Mouse (Mus musculus) CH12.LX (cell line): ENCODE data around the gene Lefty2. TPM values are rescaled to one million over a fixed set of nuclear protein-coding genes. Genes with fewer than 3 reads are reported as not detected.

Source experiments
- DNase-seq: peaks from one replicate; pipeline ENCODE4 v3.0.0-alpha.2; 2013; ENCODE audit errors: extremely low read depth
- H3K27ac ChIP-seq: 2 replicates; pipeline ENCODE4 v1.5.1; 2012; ENCODE audit warnings: low read depth, mild to moderate bottlenecking, control low read depth, moderate library complexity; ENCODE audit not compliant: insufficient read depth
- H3K27me3 ChIP-seq: replicated peaks from 2 replicates; pipeline ENCODE3; 2012; ENCODE audit warnings: inconsistent platforms
- H3K36me3 ChIP-seq, 2 experiments: replicated peaks in 1 of 2; 2 replicates each; pipeline versions ENCODE3 to v1.6.1; 2012; ENCODE audit warnings: inconsistent platforms in 1 of 2, low read length in 1 of 2, mild to moderate bottlenecking in 1 of 2, mixed read lengths in 1 of 2, moderate library complexity in 1 of 2; ENCODE audit not compliant: control insufficient read depth in 1 of 2, insufficient read depth in 1 of 2
- H3K4me1 ChIP-seq, 2 experiments: 2 replicates each; pipeline ENCODE4 v1.6.1; 2012; ENCODE audit warnings: inconsistent platforms in 1 of 2, moderate library complexity in 1 of 2; ENCODE audit not compliant: insufficient read depth in 2 of 2, control insufficient read depth in 1 of 2
- H3K4me2 ChIP-seq: 2 replicates; pipeline ENCODE4 v1.6.1; 2012; ENCODE audit warnings: low read depth, mild to moderate bottlenecking, control low read depth; ENCODE audit not compliant: poor library complexity, insufficient read depth, severe bottlenecking
- H3K4me3 ChIP-seq, 3 experiments: fragments of 150-350 bp in 1 of 3; sonication (generic) in 1 of 3; replicated peaks in 1 of 3; 2 replicates each; pipeline versions ENCODE3 to v1.5.1; 2011 to 2012; ENCODE audit warnings: low read depth in 2 of 3, low read length in 2 of 3, mild to moderate bottlenecking in 2 of 3, moderate library complexity in 2 of 3, control low read depth in 1 of 3, improper control_type of control experiment in 1 of 3, inconsistent platforms in 1 of 3, mixed read lengths in 1 of 3; ENCODE audit not compliant: poor library complexity in 1 of 3
- H3K79me2 ChIP-seq: replicated peaks from 2 replicates; pipeline ENCODE4 v1.6.1; 2012; ENCODE audit warnings: mild to moderate bottlenecking, moderate library complexity; ENCODE audit not compliant: control insufficient read depth, poor library complexity, insufficient read depth, severe bottlenecking; ENCODE audit errors: extremely low read depth
- H3K9ac ChIP-seq: 2 replicates; pipeline ENCODE4 v1.6.1; 2012; ENCODE audit warnings: low read depth, mild to moderate bottlenecking, control low read depth, moderate library complexity; ENCODE audit not compliant: insufficient read depth
- H3K9me3 ChIP-seq: replicated peaks from 2 replicates; pipeline ENCODE3; 2012; ENCODE audit warnings: low read length, inconsistent platforms, mixed read lengths
- CHD1 ChIP-seq: IDR thresholded peaks from 2 replicates; pipeline ENCODE4 v1.6.1; 2012; ENCODE audit warnings: low read depth, low read length, improper control_type of control experiment, inconsistent platforms
- E2F4 ChIP-seq: IDR thresholded peaks from 2 replicates; pipeline ENCODE4 v1.6.1; 2011; ENCODE audit warnings: low read depth, low read length, improper control_type of control experiment; ENCODE audit not compliant: insufficient replicate concordance
- EP300 ChIP-seq: IDR thresholded peaks from 2 replicates; pipeline ENCODE4 v1.6.1; 2011; ENCODE audit warnings: low read length, improper control_type of control experiment
- GABPA ChIP-seq: IDR thresholded peaks from 2 replicates; pipeline ENCODE4 v1.6.1; 2012; ENCODE audit warnings: low read depth, low read length, improper control_type of control experiment, inconsistent platforms; ENCODE audit not compliant: insufficient replicate concordance
- HCFC1 ChIP-seq: IDR thresholded peaks from 2 replicates; pipeline ENCODE4 v1.6.1; 2012; ENCODE audit warnings: low read depth, mild to moderate bottlenecking, inconsistent platforms, low read length, improper control_type of control experiment
- IRF4 ChIP-seq: IDR thresholded peaks from 2 replicates; pipeline ENCODE4 v1.6.1; 2014; ENCODE audit warnings: low read depth, mild to moderate bottlenecking, inconsistent platforms, low read length, improper control_type of control experiment
- JUND ChIP-seq: conservative IDR thresholded peaks from 2 replicates; pipeline ENCODE4 v1.6.1; 2011; ENCODE audit warnings: low read depth, low read length, improper control_type of control experiment
- KAT2A ChIP-seq: IDR thresholded peaks from 2 replicates; pipeline ENCODE4 v1.6.1; 2012; ENCODE audit warnings: low read length, improper control_type of control experiment, inconsistent platforms; ENCODE audit not compliant: insufficient replicate concordance
- MAX ChIP-seq: IDR thresholded peaks from 2 replicates; pipeline ENCODE4 v1.6.1; 2011; ENCODE audit warnings: low read length, improper control_type of control experiment
- MAZ ChIP-seq: IDR thresholded peaks from 2 replicates; pipeline ENCODE4 v1.6.1; 2012; ENCODE audit warnings: low read depth, mild to moderate bottlenecking, inconsistent platforms, low read length, improper control_type of control experiment, moderate library complexity
- MXI1 ChIP-seq: IDR thresholded peaks from 2 replicates; pipeline ENCODE4 v1.6.1; 2011; ENCODE audit warnings: mild to moderate bottlenecking, low read depth, low read length, improper control_type of control experiment
- MYC ChIP-seq: IDR thresholded peaks from 2 replicates; pipeline ENCODE4 v1.6.1; 2011; ENCODE audit warnings: low read depth, mild to moderate bottlenecking, improper control_type of control experiment, low read length
- NELFE ChIP-seq: IDR thresholded peaks from 2 replicates; pipeline ENCODE4 v1.6.1; 2011; ENCODE audit warnings: low read depth, low read length, improper control_type of control experiment
- NRF1 ChIP-seq: IDR thresholded peaks from 2 replicates; pipeline ENCODE4 v1.6.1; 2014; ENCODE audit warnings: low read depth, mild to moderate bottlenecking, inconsistent platforms, low read length, improper control_type of control experiment, moderate library complexity
- PAX5 ChIP-seq: IDR thresholded peaks from 2 replicates; pipeline ENCODE4 v1.6.1; 2012; ENCODE audit warnings: low read length, inconsistent platforms, mixed read lengths
- POLR2AphosphoS2 ChIP-seq: IDR thresholded peaks from 2 replicates; pipeline ENCODE4 v1.6.1; 2011; ENCODE audit warnings: low read depth, low read length, improper control_type of control experiment
- RAD21 ChIP-seq: IDR thresholded peaks from 2 replicates; pipeline ENCODE4 v1.6.1; 2011; ENCODE audit warnings: low read depth, mild to moderate bottlenecking, low read length, improper control_type of control experiment, moderate library complexity
- RCOR1 ChIP-seq: conservative IDR thresholded peaks from 2 replicates; pipeline ENCODE4 v1.6.1; 2012; ENCODE audit warnings: low read depth, mild to moderate bottlenecking, inconsistent platforms, low read length, improper control_type of control experiment
- SIN3A ChIP-seq: IDR thresholded peaks from 2 replicates; pipeline ENCODE4 v1.6.1; 2012; ENCODE audit warnings: low read length, improper control_type of control experiment, inconsistent platforms
- SMC3 ChIP-seq: IDR thresholded peaks from 2 replicates; pipeline ENCODE4 v1.6.1; 2011; ENCODE audit warnings: low read depth, low read length, improper control_type of control experiment
- TBP ChIP-seq: conservative IDR thresholded peaks from 2 replicates; pipeline ENCODE4 v1.6.1; 2011; ENCODE audit warnings: low read depth, low read length, improper control_type of control experiment
- TCF12 ChIP-seq: IDR thresholded peaks from 2 replicates; pipeline ENCODE4 v1.6.1; 2014; ENCODE audit warnings: low read depth, mild to moderate bottlenecking, inconsistent platforms, low read length, improper control_type of control experiment
- UBTF ChIP-seq: IDR thresholded peaks from 2 replicates; pipeline ENCODE4 v1.6.1; 2012; ENCODE audit warnings: low read depth, mild to moderate bottlenecking, inconsistent platforms, low read length, improper control_type of control experiment, moderate library complexity
- USF1 ChIP-seq: IDR thresholded peaks from 2 replicates; pipeline ENCODE4 v1.6.1; 2014; ENCODE audit warnings: low read depth, mild to moderate bottlenecking, inconsistent platforms, low read length, improper control_type of control experiment
- ZC3H11A ChIP-seq: IDR thresholded peaks from 2 replicates; pipeline ENCODE4 v1.6.1; 2012; ENCODE audit warnings: low read depth, mild to moderate bottlenecking, inconsistent platforms, low read length, improper control_type of control experiment
- ZMIZ1 ChIP-seq: IDR thresholded peaks from 2 replicates; pipeline ENCODE4 v1.6.1; 2012; ENCODE audit warnings: low read depth, mild to moderate bottlenecking, inconsistent platforms, low read length, improper control_type of control experiment
- ZNF384 ChIP-seq: IDR thresholded peaks from 2 replicates; pipeline ENCODE4 v1.6.1; 2012; ENCODE audit warnings: low read depth, low read length, improper control_type of control experiment, inconsistent platforms
- dilution Hi-C: fragments of 300-500 bp; cut with MboI; formaldehyde crosslinking; loops from 2 replicates; pipeline ENCODE4 v1.14.3; 2020; ENCODE audit warnings: low sequenced_read_pairs; ENCODE audit not compliant: extremely low pct_unique_long_range_greater_than_20kb, extremely low pct_ligation_motif_present
- in situ Hi-C: fragments of 300-500 bp; cut with MboI; formaldehyde crosslinking; loops from 3 replicates; pipeline ENCODE4 v1.14.3; 2019; ENCODE audit warnings: low sequenced_read_pairs, low pct_ligation_motif_present, low pct_unique_long_range_greater_than_20kb, mixed read lengths
- polyA plus RNA-seq: library from polyadenylated mRNA; unstranded; fragments of >175 nt; gene quantifications from 2 replicates; pipeline ENCODE4 v1.2.1, GENCODE M21; 2012; ENCODE audit warnings: low read depth; ENCODE audit not compliant: insufficient read length
- total RNA-seq, 2 experiments: library from RNA; depleted of rRNA; stranded (reverse); fragments of 300-350 nt in 1 of 2; fragments of >200 nt in 1 of 2; gene quantifications; 2 replicates each; pipeline ENCODE4 v1.2.3; 2012 to 2014

Gene Lefty2
- total and polyA plus RNA-seq, 3 experiments = not detected

GRCm38 (mm10) chr1:180850316-180851270, 42.3 kb upstream of the Lefty2 start, which contains the start of gene Sde2 (continued):
- peak; percentile 99 for TF ChIP-seq MAZ
- TF ChIP-seq ZNF384 = no peak
- TF ChIP-seq RCOR1 = peak; percentile 73; the same call in 1 of the 2 replicates
- TF ChIP-seq MAX = peak; percentile 96
- no peak for TF ChIP-seq JUND
- peak; percentile 100 for TF ChIP-seq USF1
- TF ChIP-seq E2F4 = peak; percentile 48; the same call in 1 of the 2 replicates
- TF ChIP-seq MXI1 = peak; percentile 98
- peak; percentile 81 for TF ChIP-seq SIN3A
- peak; percentile 89 for TF ChIP-seq TCF12

- Histone ChIP-seq H3K79me2 (peaks cover 5% of the 10 kb centered on the region), H3K9me3 (no peaks in the 10 kb centered on the region), H3K27ac (no peak overlapping the region), H3K27me3 (no peaks in the 10 kb centered on the region), H3K4me1 (no peaks in the 10 kb centered on the region), H3K36me3 (peaks cover 69 to 87% of the 10 kb centered on the region in 2 experiments), H3K9ac (no peak overlapping the region), H3K4me2 (no peak overlapping the region), H3K4me3 (no peak overlapping the region)
- in situ Hi-C loops = no loop called here
- no peak for DNase-seq
- TF ChIP-seq SMC3 (no peak), MXI1 (no peak), PAX5 (no peak), POLR2AphosphoS2 (no peak), ZNF384 (no peak), KAT2A (no peak)
- dilution Hi-C loops = no loop called here
Measured at GRCm38 (mm10) chr1:180858763-180859162, 34.1 kb upstream of the Lefty2 start.

GRCm38 (mm10) chr1:180860030-180860429, 32.9 kb upstream of the Lefty2 start:
- Histone ChIP-seq H3K4me2 (no peak overlapping the region), H3K36me3 (peaks cover 78 to 95% of the 10 kb centered on the region in 2 experiments), H3K27ac (no peak overlapping the region), H3K9me3 (no peaks in the 10 kb centered on the region), H3K27me3 (no peaks in the 10 kb centered on the region), H3K4me1 (peaks cover 0 to 3% of the 10 kb centered on the region in 2 experiments; a peak in 1 of 4 replicates), H3K4me3 (no peak overlapping the region), H3K9ac (no peak overlapping the region), H3K79me2 (peaks cover 1% of the 10 kb centered on the region; the same call in 1 of the 2 replicates)
- dilution Hi-C loops = no loop called here
- no peak for DNase-seq
- in situ Hi-C loops = no loop called here
- TF ChIP-seq CHD1 (no peak), NRF1 (no peak), IRF4 (no peak), ZMIZ1 (no peak), MAX (no peak), NELFE (no peak), RAD21 (no peak), ZNF384 (no peak), GABPA (no peak), HCFC1 (no peak), JUND (no peak), EP300 (no peak), MYC (no peak), TBP (no peak), ZC3H11A (no peak), TCF12 (no peak), UBTF (no peak), SMC3 (no peak), PAX5 (no peak)
